In the genomic region with DNA sequence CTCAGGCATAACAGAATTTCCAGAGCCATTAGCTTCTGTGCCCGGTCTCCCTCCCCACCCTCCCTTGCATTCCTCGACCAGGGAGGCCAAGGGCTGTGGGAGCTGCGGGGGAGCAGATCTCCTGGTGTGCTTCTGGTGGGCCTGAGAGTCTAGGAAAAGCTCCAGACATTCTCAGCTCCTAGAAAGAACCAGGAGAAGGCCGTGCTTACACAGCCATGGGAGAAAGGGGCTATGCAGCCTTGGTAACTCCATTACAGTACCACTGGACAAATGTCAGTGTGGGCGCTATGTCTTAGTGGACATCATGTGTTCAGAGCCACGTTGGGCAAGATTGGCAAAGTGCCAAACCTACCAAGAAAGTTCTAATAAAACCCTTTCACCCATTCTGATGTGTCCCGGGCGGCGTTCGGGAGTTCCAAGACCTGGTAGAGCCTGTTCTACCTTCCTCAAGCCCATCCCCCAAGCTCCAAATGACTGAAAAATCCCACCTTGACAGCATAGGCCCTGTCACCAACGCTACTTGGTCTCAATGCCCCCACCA, we compare ENCODE assay signal across 8 mouse cellular contexts. TPM values are rescaled to one million over a fixed set of nuclear protein-coding genes. Genes with fewer than 3 reads are reported as not detected.
A peak's percentile ranks its signal among the peaks of the same experiment; 100 is the strongest.
DNase-seq lines count a peak whose midpoint lies in the region; ATAC-seq lines count a peak whose summit lies in the region.

No protein-coding gene starts in this region.

- H3K9me3 ChIP-seq in heart, embryonic 15.5 days (replicated peaks): no peaks in the 10 kb centered on the region
- no peaks in the 10 kb centered on the region for H3K9me3 ChIP-seq in midbrain, embryonic 13.5 days

- H3K9ac ChIP-seq in heart, embryonic 15.5 days: peak overlapping the region; percentile 87
- H3K9ac ChIP-seq in midbrain, embryonic 13.5 days (replicated peaks): peak overlapping the region; percentile 84

- no peak for ATAC-seq in heart, embryonic 15.5 days (replicated peaks; ENCODE audit: insufficient number of reproducible peaks, insufficient read depth, low FRiP score, low read depth)
- ATAC-seq in midbrain, embryonic 13.5 days: no peak

- intact Hi-C loops in left cerebral cortex, postnatal 14 days (cut with DNase I): no loop called here

- peak overlapping the region; percentile 80 for H3K27ac ChIP-seq in brown adipose tissue, adult 24 weeks (replicated peaks; ENCODE audit: low read depth, low read length)
- H3K27ac ChIP-seq in heart, embryonic 15.5 days: peak overlapping the region; percentile 88
- no peak overlapping the region for H3K27ac ChIP-seq in midbrain, embryonic 13.5 days

- no peaks in the 10 kb centered on the region for H3K36me3 ChIP-seq in heart, embryonic 15.5 days
- no peaks in the 10 kb centered on the region for H3K36me3 ChIP-seq in midbrain, embryonic 13.5 days

- no peaks in the 10 kb centered on the region for H3K27me3 ChIP-seq in heart, embryonic 15.5 days
- peaks cover 32% of the 10 kb centered on the region for H3K27me3 ChIP-seq in midbrain, embryonic 13.5 days

- H3K4me3 ChIP-seq in brown adipose tissue, adult 24 weeks (ENCODE audit: insufficient read depth, low read depth, low read length): peak overlapping the region; percentile 94
- peak overlapping the region; percentile 70 for H3K4me3 ChIP-seq in heart, embryonic 15.5 days
- H3K4me3 ChIP-seq in midbrain, embryonic 13.5 days (replicated peaks): peak overlapping the region; percentile 71

- H3K4me2 ChIP-seq in heart, embryonic 15.5 days: peak overlapping the region; percentile 86
- peak overlapping the region; percentile 94 for H3K4me2 ChIP-seq in midbrain, embryonic 13.5 days (replicated peaks)

- WGBS in heart, embryonic 15.5 days: 12% methylated on average over 11 of the region's 11 CpGs
- 19% methylated on average over 11 of the region's 11 CpGs for WGBS in midbrain, embryonic 13.5 days

- peaks cover 17% of the 10 kb centered on the region for H3K4me1 ChIP-seq in brown adipose tissue, adult 24 weeks (ENCODE audit: control insufficient read depth, insufficient read depth, insufficient read length, low read length)
- H3K4me1 ChIP-seq in heart, embryonic 15.5 days (replicated peaks): peaks cover 48% of the 10 kb centered on the region
- H3K4me1 ChIP-seq in midbrain, embryonic 13.5 days (replicated peaks): peaks cover 30% of the 10 kb centered on the region

- peak; percentile 72 for DNase-seq in cerebellum, adult 9-11 months
- DNase-seq in cerebellum, postnatal 4 days (ENCODE audit: low spot score in 2 of 2): no peak
- peak; percentile 60 to 70 for DNase-seq in kidney, postnatal 25 days
- DNase-seq in left cerebral cortex, postnatal 14 days (ENCODE audit: low spot score in 2 of 2): no peak
- no peak for DNase-seq in right cerebral cortex, postnatal 10 days (ENCODE audit: low spot score in 2 of 2)

RNA-seq across cellular contexts. Expression of a gene that starts 7.7 kb away (rescaled TPM):
- polyA plus RNA-seq in brown adipose tissue, adult 24 weeks (2012; ENCODE audit: insufficient read depth, insufficient read length, missing spikeins): 33.8 and 35.7 TPM in 2 replicates
- 110 and 131 TPM in 2 replicates for polyA plus RNA-seq in heart, embryonic 15.5 days (2015; fragmentation: Nextera tagmentation; extraction: Ambion mirVana)
- 21.4 and 23.4 TPM in 2 replicates for polyA plus RNA-seq in midbrain, embryonic 13.5 days (2015; fragmentation: Nextera tagmentation; extraction: Ambion mirVana)
- 10 to 100 TPM; 50.0 to 54.2 TPM for total RNA-seq in left cerebral cortex, postnatal 14 days (2021)

RNA-seq across cellular contexts. Expression of a gene that starts 30.1 kb away (rescaled TPM):
- polyA plus RNA-seq in brown adipose tissue, adult 24 weeks (2012; ENCODE audit: insufficient read depth, insufficient read length, missing spikeins): 0.16 and 0.21 TPM in 2 replicates
- polyA plus RNA-seq in heart, embryonic 15.5 days (2015; fragmentation: Nextera tagmentation; extraction: Ambion mirVana): 6.5 and 8.0 TPM in 2 replicates
- 49.5 and 51.5 TPM in 2 replicates for polyA plus RNA-seq in midbrain, embryonic 13.5 days (2015; fragmentation: Nextera tagmentation; extraction: Ambion mirVana)
- 1 to 10 TPM; 3.3 to 4.2 TPM for total RNA-seq in left cerebral cortex, postnatal 14 days (2021)

RNA-seq across cellular contexts. Expression of a gene that starts 41.1 kb away (rescaled TPM):
- 25.7 and 30.2 TPM in 2 replicates for polyA plus RNA-seq in brown adipose tissue, adult 24 weeks (2012; ENCODE audit: insufficient read depth, insufficient read length, missing spikeins)
- 2.1 and 5.3 TPM in 2 replicates for polyA plus RNA-seq in heart, embryonic 15.5 days (2015; fragmentation: Nextera tagmentation; extraction: Ambion mirVana)
- polyA plus RNA-seq in midbrain, embryonic 13.5 days (2015; fragmentation: Nextera tagmentation; extraction: Ambion mirVana): 28.8 and 31.1 TPM in 2 replicates
- 10 to 100 TPM; 51.3 to 57.7 TPM for total RNA-seq in left cerebral cortex, postnatal 14 days (2021)

RNA-seq across cellular contexts. Expression of a gene that starts 46.0 kb away (rescaled TPM):
- polyA plus RNA-seq in brown adipose tissue, adult 24 weeks (2012; ENCODE audit: insufficient read depth, insufficient read length, missing spikeins): not detected in 2 replicates
- polyA plus RNA-seq in heart, embryonic 15.5 days (2015; fragmentation: Nextera tagmentation; extraction: Ambion mirVana): 0.92 and 4.0 TPM in 2 replicates
- not detected in 2 replicates for polyA plus RNA-seq in midbrain, embryonic 13.5 days (2015; fragmentation: Nextera tagmentation; extraction: Ambion mirVana)
- not detected for total RNA-seq in left cerebral cortex, postnatal 14 days (2021)

RNA-seq across cellular contexts. Expression of a gene that starts 50.8 kb away (rescaled TPM):
- polyA plus RNA-seq in brown adipose tissue, adult 24 weeks (2012; ENCODE audit: insufficient read depth, insufficient read length, missing spikeins): 209 and 224 TPM in 2 replicates
- polyA plus RNA-seq in heart, embryonic 15.5 days (2015; fragmentation: Nextera tagmentation; extraction: Ambion mirVana): 119 and 144 TPM in 2 replicates
- polyA plus RNA-seq in midbrain, embryonic 13.5 days (2015; fragmentation: Nextera tagmentation; extraction: Ambion mirVana): 181 and 182 TPM in 2 replicates
- total RNA-seq in left cerebral cortex, postnatal 14 days (2021): 100 to 1,000 TPM; 108 to 109 TPM

Comparison
In these comparisons a context has a peak if more than half of its experiments do, and no peak if none do; other contexts are left out.
1. DNase-seq: peak in cerebellum, adult 9-11 months (single experiment) and kidney, postnatal 25 days (2 of 2); none in cerebellum, postnatal 4 days (0 of 2), left cerebral cortex, postnatal 14 days (0 of 2) and right cerebral cortex, postnatal 10 days (0 of 2).
2. Peak in every context shown above with its lines, with median percentiles within 50 percentile points of each other: H3K4me3 ChIP-seq.